Mouse (Mus musculus) left cerebral cortex, adult 2 months (tissue): Measurements from ENCODE around the gene Gm47429. TPM values are rescaled to one million over a fixed set of nuclear protein-coding genes. Genes with fewer than 3 reads are reported as not detected.
A peak's percentile ranks its signal among the peaks of the same experiment; 100 is the strongest.

ENCODE experiments used
- DNase-seq, 2 experiments: peaks; one replicate each; pipeline ENCODE4 v3.0.0; 2021 to 2022; ENCODE audit warnings: low spot score in 2 of 2, mixed read lengths in 1 of 2; ENCODE audit errors: extremely low spot score in 1 of 2
- H3K27ac ChIP-seq: fragments of 200-600 bp; 2 replicates; pipeline ENCODE4 v1.8.1; 2022
- H3K4me3 ChIP-seq: fragments of 200-600 bp; 2 replicates; pipeline ENCODE4 v1.8.1; 2022
- CTCF ChIP-seq: fragments of 200-600 bp; IDR thresholded peaks from 2 replicates; pipeline ENCODE4 v1.8.1; 2022; ENCODE audit warnings: antibody characterized with exemption, mild to moderate bottlenecking, moderate library complexity
- intact Hi-C: fragments of 180-260 bp; cut with DNase I; formaldehyde crosslinking; loops from one replicate; pipeline ENCODE4 v1.15.1; 2025
- total RNA-seq, 2 experiments: library from RNA; stranded (reverse); gene quantifications; 2 replicates each; pipeline ENCODE4 v1.2.3; 2021

Gm47429 gene
- total RNA-seq, 2 experiments from 2014 or later: not detected

DNA sequence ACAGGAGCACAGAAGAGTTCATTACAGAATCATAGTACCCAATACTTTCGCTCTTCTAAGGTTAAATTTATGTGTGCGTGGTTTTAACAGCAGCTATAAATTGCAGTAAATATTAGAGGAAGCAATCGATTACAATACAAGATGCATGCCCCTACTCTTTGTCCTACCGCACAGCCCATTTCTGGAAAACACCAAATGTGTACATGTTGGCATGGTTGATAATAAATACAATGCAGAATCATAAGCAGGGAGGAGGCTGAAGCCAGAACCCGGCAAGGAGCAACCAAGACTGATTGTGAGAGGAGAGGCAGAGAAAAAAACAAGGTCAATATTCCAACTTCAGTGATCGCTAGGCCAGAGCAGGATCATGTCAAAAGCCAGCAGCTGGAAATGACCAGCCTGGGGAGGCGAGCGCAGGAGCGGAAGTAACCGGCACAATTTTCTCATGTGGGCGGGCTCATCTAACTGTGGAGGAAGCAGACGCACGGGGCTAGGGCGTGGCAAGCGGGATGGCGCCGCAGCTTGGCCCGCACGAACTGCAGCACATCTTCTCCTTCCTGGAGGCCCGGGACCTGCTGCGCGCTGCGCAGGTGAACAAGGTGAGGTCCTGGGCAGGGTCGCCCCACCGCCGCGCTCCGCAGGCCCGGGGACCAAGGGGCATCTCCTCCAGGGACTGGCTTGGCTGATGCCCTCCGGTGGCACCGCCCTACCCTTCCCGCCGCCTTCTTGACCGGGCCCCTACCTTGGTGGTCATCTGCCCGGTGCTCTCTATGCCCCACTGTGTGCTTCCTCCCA, 26.1 kb downstream of the Gm47429 start, which contains the start of gene Fbxw17:
TSS of gene Fbxw17 (plus strand) at position 476 of the 795 bp plus-strand sequence.
- intact Hi-C loops: no loop called here
- H3K4me3 ChIP-seq: peak within 1 kb of the TSS; percentile 67
- DNase-seq: peak; percentile 74 to 78
- H3K27ac ChIP-seq: peak within 1 kb of the TSS; percentile 82
- TF ChIP-seq CTCF: no peak

Other genes with a start within 250 kb of the Gm47429 start
- gene Gm906, start 193.6 kb downstream of the Gm47429 start, total RNA-seq: not detected
- gene Fbxw17, start 26.0 kb downstream of the Gm47429 start, total RNA-seq: 10 to 100 TPM; 14.4 to 15.1 TPM
- not detected for gene Nutm2, start 23.4 kb upstream of the Gm47429 start, total RNA-seq
- not detected for gene Gm904, start 199.3 kb upstream of the Gm47429 start, total RNA-seq